Mouse (Mus musculus): ENCODE measurements around the gene Dbnl.

Dbnl gene

DNA sequence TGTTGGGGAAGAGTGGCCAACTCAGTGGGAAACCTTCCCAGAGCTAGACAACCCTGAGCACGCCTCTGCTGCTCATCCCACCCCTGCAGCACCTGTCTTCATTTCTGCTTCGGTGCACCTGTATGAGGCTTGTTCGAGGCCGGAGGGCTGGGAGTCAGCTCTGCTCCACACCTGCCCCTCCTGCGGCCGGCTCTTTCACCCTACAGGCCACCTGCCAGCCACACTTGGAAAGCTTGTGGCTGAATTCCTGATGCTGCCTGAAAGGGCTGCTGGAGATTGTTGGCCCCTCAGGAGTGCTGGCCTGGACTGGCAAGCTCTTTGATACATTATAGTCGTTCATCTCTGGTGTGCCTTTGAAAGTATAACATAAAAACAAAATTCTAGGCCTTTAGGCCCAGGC is 52.1 kb downstream of the Dbnl start:
- no peak for DNase-seq

DNA sequence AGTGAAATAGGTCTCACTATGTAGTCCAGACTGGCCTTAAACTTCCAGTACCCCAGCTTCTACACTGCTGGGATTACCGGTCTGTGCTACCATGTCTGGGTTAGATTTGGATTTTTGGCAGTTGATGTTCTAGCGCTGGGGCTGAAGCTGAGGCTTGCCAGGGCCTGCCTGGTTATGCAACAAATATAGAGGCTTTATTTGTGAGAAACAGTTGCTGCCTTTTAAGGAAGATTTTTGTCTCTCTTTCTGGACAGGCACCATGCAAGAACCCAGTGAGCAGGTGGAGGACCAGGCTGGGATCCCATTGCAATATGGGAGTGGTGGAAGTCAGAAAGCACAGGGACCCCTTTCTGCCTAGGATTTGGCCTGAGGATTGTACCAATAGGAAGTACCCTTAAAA is 53.5 kb downstream of the Dbnl start:
- no peak for DNase-seq

GRCm38 (mm10) chr11:5843131-5843530 is 54.8 kb downstream of the Dbnl start:
- DNase-seq, result no peak

DNA sequence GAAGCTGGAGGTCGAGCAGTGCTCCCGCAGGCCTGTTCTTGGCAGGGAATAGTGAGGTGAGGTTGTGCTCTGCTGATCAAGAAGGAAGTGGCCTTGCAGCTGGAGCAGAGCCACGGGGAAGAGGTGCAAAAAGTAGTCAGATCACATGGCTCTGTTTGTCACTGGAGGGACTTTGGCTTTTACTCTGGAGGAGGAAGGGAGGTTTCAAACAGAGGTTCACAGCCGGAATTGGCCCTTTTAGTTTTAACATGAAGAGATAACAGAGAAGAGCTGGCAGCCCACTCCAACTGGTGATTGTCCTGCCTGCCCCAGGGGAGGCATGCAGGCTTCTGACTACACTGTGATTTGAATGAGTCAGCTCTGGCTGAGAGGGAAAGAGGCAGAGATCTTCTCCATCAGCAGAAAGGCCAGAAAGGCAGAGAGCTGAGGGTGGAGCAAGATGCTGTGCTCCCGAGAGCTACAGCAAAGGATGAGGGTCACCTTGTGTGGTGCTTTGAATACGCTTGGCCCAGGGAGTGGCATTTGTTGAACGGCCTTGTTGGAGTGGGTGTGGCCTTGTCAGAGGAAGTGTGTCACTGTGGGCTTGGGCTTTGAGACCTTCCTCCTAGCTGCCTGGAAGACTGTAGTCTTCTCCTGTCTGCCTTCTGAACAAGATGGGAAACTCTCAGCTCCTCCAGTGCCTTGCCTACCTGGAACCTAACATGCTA is 58.5 kb downstream of the Dbnl start:
- DNase-seq, result peak; percentile 92

DNA sequence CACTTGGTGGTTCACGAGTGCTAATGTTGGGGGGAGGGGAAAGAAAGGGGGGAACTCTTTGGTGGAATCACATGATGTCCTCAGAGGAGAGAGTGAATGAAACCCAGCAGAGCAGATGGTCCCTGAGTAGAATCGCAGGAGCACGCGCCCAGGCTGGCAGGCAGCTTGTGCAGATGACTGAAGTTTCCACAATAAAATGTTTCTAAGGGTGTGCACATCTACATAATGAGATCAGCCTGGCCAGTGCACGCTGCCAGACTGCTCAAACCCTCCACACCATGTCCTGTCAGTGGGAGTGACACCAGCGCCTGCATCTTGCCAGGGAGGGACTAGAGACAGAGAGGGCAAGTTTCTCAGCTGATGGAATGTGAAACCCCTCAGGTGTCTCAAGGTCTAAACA is 60.5 kb downstream of the Dbnl start:
- peak; percentile 52 for DNase-seq

DNA sequence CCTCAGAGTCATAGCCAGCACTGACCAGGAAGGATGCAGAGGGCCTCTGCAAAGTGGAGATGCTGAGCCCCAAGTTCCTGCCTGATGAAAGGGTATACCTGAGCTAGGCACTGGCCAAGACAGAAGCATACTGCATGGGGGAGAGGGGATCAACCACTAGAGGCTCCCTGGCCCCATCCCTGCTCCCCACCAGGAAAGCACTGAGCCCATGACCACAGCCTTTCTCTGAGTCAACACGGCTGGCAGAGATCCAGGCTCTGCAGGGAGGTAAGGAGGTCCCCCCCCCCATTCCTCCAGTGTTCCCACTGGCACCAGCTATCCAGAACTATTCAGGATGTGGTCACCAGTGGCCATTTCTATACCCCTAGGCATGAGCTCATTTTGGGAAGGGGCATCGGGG is 61.0 kb downstream of the Dbnl start:
- no peak for DNase-seq

GRCm38 (mm10) chr11:5850452-5850851 is 62.2 kb downstream of the Dbnl start:
- DNase-seq, result no peak

Data from kidney, adult 11 months (tissue).